Mouse (Mus musculus): ENCODE measurements around the gene Rela.

The Rela gene

GRCm38 (mm10) chr19:5636571-5637041, 677 bp upstream of the Rela start:
- DNase-seq (ENCODE audit: low spot score): peak; percentile 52

GRCm38 (mm10) chr19:5638416-5639005, 1.2 kb downstream of the Rela start:
- peak; percentile 50 for DNase-seq (ENCODE audit: low spot score)

- DNase-seq (ENCODE audit: low spot score): no peak
Measured at GRCm38 (mm10) chr19:5640339-5640738, 3.1 kb downstream of the Rela start.

DNA sequence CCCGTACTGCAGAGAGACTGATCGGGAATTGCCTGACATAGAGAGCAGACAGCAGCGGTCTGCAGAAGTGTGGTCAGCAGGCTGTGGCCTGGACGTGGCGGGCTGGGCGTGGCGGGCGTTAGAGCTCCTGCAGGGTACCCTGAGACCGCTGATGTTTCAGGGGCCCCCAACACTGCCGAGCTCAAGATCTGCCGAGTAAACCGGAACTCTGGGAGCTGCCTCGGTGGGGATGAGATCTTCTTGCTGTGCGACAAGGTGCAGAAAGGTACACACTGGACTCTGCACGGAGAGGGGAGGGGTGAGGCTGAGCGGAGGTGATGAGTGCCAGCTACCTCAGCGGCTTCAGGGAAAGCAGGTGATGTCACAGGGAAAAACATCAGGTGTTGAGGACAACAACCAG, 3.7 kb downstream of the Rela start:
- DNase-seq (ENCODE audit: low spot score): no peak

- no peak for DNase-seq (ENCODE audit: low spot score)
Measured at GRCm38 (mm10) chr19:5641641-5642040, 4.4 kb downstream of the Rela start.

- no peak for DNase-seq (ENCODE audit: low spot score)
Measured at GRCm38 (mm10) chr19:5645280-5645679, 8.0 kb downstream of the Rela start.

- peak; percentile 42 for DNase-seq (ENCODE audit: low spot score)
Measured at GRCm38 (mm10) chr19:5646731-5647330, 9.5 kb downstream of the Rela start.

- no peak for DNase-seq (ENCODE audit: low spot score)
Measured at GRCm38 (mm10) chr19:5647791-5648190, 10.5 kb downstream of the Rela start.

GRCm38 (mm10) chr19:5648401-5649297, 11.4 kb downstream of the Rela start:
- peak; percentile 79 for DNase-seq (ENCODE audit: low spot score)

DNA sequence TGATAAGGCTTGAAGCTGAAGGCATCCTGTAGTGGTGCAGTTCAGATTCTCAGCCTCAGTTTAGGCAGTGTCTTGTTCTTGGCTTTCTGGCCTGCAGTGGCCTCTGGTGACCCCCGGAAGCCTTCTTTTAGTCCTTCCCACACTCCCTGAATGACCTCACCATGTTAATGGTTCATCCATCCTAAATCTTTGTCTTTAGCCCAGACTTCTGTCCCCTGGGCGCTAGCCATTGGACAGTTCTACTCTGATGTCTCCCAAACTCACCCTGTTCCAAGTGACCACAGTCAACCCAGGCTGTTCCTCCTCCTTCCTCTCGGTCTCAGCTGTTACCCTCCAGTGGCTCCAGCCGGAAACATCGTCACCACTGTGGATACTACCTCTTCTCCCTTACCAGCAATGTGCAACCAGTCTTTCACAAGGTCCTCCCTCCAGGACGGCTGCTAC, 12.0 kb downstream of the Rela start:
- no peak for DNase-seq (ENCODE audit: low spot score)

DNA sequence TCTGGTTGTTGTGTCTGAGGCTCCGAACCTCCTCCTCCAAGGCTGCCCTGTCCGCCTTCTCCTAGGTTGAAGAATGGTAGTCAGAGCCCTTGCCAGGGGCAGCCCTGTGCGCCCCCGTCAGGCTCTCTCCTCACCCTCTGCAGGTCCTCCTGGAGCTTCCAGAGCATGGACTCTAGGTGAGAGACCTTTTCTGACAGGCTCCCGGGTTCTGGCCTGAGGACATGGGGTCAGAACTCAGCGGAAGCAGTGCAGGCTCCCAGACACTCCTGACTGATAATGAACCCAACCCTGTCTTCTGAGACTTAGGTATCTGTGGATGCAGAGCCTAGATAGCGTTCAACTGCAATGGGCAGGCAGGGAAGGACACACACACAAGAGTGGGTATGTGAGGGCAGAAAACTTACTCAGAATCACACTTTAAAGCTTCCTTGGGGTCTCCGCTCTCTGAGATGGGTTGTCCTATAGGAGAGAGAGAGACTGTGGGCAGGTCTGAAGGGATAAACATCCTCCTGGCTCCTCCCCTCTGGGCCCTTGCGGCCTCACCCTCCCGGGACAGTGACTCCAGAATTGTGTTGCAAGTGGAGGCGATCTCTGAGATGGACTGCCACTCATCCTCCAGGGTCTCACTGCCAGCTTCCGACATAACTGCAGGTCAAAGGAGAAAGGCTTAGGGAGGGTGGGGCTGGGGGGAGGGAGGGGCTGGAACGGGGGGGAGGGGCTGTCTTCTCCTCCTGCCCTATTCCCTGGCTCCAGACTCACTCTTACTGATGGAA, 14.4 kb downstream of the Rela start:
- DNase-seq (ENCODE audit: low spot score): no peak

GRCm38 (mm10) chr19:5652570-5652969, 15.3 kb downstream of the Rela start:
- no peak for DNase-seq (ENCODE audit: low spot score)

GRCm38 (mm10) chr19:5653969-5654719, 16.9 kb downstream of the Rela start:
- DNase-seq (ENCODE audit: low spot score): no peak

DNA sequence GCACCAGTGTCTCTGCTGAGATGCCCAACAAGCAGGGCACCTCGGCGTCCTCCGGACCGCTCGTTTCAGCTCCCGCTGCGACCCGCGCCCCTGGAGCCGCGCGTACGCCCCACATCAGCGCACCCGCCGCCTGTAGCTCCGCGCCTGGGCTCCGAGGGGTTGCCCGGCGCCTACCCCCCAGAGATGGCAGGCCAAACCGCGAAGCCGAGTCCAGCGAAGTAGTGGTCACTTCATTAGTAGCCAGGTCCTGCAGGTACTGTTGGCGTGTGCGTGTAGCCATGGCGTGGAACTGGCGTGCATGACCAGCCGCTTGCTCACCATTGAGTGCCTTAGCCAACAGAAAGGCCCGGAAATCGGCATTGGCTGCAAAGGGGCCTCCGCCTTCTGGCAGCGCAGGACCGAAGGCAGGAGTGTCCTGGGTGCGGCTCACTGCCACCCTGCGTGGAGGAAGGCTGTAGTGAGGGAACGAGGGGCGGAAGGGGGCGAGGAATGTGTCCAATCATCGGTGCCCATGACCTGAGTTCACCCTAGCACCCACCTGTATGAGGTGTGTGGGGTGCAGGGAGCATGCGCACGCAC, 17.5 kb downstream of the Rela start:
- no peak for DNase-seq (ENCODE audit: low spot score)

- no peak for DNase-seq (ENCODE audit: low spot score)
Measured at GRCm38 (mm10) chr19:5660942-5661751, 23.9 kb downstream of the Rela start.

GRCm38 (mm10) chr19:5662310-5662709, 25.0 kb downstream of the Rela start:
- DNase-seq (ENCODE audit: low spot score): no peak

GRCm38 (mm10) chr19:5662981-5663913, 26.0 kb downstream of the Rela start, which contains the start of gene Sipa1:
TSS of gene Sipa1 (minus strand) at chr19:5663707.
- DNase-seq (ENCODE audit: low spot score): peak; percentile 96

DNA sequence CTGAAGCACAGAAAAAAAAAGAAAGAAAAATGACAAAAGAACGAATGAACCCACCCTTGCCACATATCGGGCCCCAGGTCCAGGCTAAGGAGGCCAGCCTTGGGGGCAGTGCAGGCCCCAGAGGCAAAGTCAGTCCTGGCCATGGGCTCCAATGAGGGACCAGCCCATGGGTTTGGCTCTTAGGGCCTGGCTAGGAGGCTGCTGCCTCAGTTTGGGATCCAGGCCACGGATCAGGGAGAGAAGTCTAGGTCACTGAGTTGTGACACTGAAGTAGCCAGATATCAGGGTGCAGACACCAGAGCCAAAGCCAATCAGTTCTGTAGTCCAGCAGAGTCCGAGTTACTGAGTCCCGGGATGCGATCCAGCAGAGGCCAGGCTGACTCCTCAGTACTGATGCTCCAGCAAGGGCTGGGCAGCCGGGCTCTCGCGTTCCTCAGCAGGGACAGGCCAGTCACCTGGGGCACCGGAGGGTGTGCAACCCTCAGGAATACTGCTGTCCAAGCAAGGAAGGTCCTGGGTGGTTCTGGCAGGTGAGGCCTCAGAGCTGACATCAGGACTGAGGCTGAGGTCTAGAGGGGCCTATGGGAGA, 27.5 kb downstream of the Rela start:
- DNase-seq (ENCODE audit: low spot score): no peak

GRCm38 (mm10) chr19:5665465-5665864, 28.2 kb downstream of the Rela start:
- DNase-seq (ENCODE audit: low spot score): no peak

Measured in testis, postnatal 10 days (tissue).